Mouse (Mus musculus) testis, adult 2 months (tissue): Measurements from ENCODE around the gene Aadacl4.

Experiments used
- CTCF ChIP-seq: fragments of 200-500 bp; IDR thresholded peaks from 2 replicates; pipeline ENCODE4 v1.5.1; 2012; ENCODE audit warnings: low read depth, mild to moderate bottlenecking, inconsistent platforms, low read length, moderate library complexity; ENCODE audit not compliant: control insufficient read depth, insufficient read depth, insufficient replicate concordance
- POLR2A ChIP-seq: fragments of 200-500 bp; IDR thresholded peaks from 2 replicates; pipeline ENCODE4 v1.6.1; 2012; ENCODE audit warnings: low read depth, mild to moderate bottlenecking, inconsistent platforms, low read length, moderate library complexity; ENCODE audit not compliant: control insufficient read depth

- TF ChIP-seq POLR2A = no peak
- TF ChIP-seq CTCF = no peak
Measured at GRCm38 (mm10) chr4:144613407-144613806, at the start of gene Aadacl4.
